Mouse (Mus musculus): ENCODE measurements around the gene Os9. TPM values are rescaled to one million over a fixed set of nuclear protein-coding genes. Genes with fewer than 3 reads are reported as not detected.

Gene Os9
- polyA plus RNA-seq, 1 experiment from 2014 or later, result 80.8 TPM

DNA sequence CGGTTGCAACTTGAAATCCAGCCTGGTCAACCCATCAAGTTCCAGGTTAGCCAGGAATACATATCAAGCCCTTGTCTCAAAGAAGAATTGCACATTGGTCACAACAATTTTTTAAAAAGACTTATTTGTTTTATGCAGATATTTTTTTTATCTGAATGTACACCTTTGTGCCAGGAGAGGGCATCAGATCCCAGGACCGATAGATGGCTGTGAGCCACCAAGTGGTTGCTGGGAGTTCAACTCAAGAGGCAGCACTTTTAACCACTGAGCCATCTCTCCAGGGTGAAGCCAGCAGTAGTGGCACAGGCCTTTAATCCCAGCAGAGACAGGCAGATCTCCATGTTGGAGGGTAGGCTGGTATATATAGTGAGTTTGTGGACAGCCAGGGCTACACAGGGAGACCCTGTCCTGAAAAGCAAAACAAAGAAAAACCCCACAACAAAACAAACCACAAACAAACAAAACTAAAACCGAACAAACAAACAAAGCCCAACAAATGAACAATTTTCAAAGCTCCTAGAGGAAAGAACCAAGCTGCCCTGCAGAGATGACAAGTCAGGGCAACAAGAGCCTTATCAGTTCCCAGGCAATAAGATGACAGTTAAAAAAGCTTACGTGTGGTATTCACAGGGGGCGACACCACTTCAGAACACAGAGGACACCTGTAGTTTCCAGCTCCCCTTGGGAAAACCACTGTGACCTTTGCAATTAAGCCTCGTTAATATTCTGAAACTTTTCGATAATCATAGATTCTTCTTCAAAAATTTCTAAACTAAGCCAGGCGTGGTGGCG is 4.5 kb upstream of the Os9 start:
- Histone ChIP-seq H3K36me3 (no peaks in the 10 kb centered on the region), H3K4me3 (no peak overlapping the region), H3K9me3 (no peaks in the 10 kb centered on the region), H3K27ac (no peak overlapping the region), H3K27me3 (no peaks in the 10 kb centered on the region), H3K9ac (no peak overlapping the region), H3K4me2 (replicated peaks) (no peak overlapping the region), H3K4me1 (peaks cover 12% of the 10 kb centered on the region)
- WGBS, result 72% methylated on average over 9 of the region's 9 CpGs
- no peak for ATAC-seq (ENCODE audit: low FRiP score, low read depth)

DNA sequence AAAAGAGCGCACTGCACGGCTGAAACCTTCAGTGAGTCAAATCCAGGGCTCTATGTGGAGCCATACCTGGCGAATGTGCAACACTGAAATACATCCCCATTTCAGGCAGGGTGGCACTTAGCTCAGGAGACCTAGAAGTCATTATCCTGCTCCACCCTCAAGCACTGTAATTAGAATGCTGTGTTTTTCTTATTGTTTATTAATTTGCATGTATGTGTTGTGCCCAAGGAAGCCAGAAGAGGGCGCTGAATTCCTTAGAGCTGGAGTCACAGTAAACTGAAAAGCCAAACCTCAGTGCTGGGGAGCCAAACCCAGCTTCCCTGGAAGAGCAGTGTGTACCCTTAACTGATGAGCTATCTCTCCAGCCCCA is 2.5 kb upstream of the Os9 start:
- Histone ChIP-seq H3K4me2 (replicated peaks) (peak overlapping the region; percentile 62), H3K27ac (no peak overlapping the region), H3K27me3 (no peaks in the 10 kb centered on the region), H3K9me3 (no peaks in the 10 kb centered on the region), H3K9ac (peak overlapping the region; percentile 48; the same call in 1 of the 2 replicates), H3K36me3 (peaks cover 12% of the 10 kb centered on the region), H3K4me1 (peaks cover 18% of the 10 kb centered on the region), H3K4me3 (peak overlapping the region; percentile 34)
- 10% methylated on average over 4 of the region's 4 CpGs for WGBS
- ATAC-seq (ENCODE audit: low FRiP score, low read depth), result no peak

DNA sequence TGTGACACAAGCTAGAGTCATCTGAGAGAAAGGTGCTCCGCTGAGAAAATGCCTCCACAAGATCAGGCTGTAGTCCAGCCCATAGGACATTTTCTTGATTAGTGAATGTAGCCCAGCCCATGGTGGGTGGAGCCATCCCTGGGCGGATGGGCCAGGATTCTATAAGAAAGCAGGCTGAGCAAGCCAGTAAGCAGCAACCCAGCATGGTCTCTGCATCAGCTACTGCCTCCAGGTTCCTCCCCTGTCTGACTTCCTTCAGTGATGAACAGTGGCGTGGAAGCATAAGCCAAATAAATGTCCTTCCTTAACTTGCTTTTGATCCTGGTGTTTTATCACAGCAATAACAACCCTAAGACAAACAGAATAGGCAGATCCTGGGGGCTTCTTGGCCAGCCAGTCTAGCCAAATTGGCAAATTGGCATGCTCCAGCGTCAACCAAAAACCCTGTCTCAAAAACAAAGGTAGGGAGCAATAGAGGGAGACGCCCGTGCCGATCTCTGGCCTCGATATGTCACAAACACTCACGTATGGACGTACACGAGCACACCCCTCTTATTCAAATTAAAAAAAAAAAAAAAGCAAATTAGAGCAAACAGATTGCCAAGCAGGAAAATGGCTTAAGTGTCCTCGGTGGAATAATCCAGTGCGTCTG is 2.0 kb upstream of the Os9 start:
- peaks cover 17% of the 10 kb centered on the region for H3K36me3 ChIP-seq
- no peaks in the 10 kb centered on the region for H3K9me3 ChIP-seq
- no peak overlapping the region for H3K27ac ChIP-seq
- no peaks in the 10 kb centered on the region for H3K27me3 ChIP-seq
- peak overlapping the region; percentile 34 for H3K4me3 ChIP-seq
- ATAC-seq (ENCODE audit: low FRiP score, low read depth), result no peak
- peaks cover 18% of the 10 kb centered on the region for H3K4me1 ChIP-seq
- H3K9ac ChIP-seq, result peak overlapping the region; percentile 48; the same call in 1 of the 2 replicates
- peak overlapping the region; percentile 62 for H3K4me2 ChIP-seq (replicated peaks)
- WGBS, result 17% methylated on average over 13 of the region's 13 CpGs

GRCm38 (mm10) chr10:127122018-127122417 is 1.1 kb upstream of the Os9 start:
- H3K27ac ChIP-seq, result no peak overlapping the region
- peaks cover 24% of the 10 kb centered on the region for H3K36me3 ChIP-seq
- no peak overlapping the region for H3K4me3 ChIP-seq
- no peaks in the 10 kb centered on the region for H3K9me3 ChIP-seq
- H3K9ac ChIP-seq, result no peak overlapping the region
- ATAC-seq (ENCODE audit: low FRiP score, low read depth), result no peak
- H3K27me3 ChIP-seq, result no peaks in the 10 kb centered on the region
- WGBS, result 92% methylated on average over 3 of the region's 3 CpGs
- H3K4me1 ChIP-seq, result peaks cover 18% of the 10 kb centered on the region
- no peak overlapping the region for H3K4me2 ChIP-seq (replicated peaks)

DNA sequence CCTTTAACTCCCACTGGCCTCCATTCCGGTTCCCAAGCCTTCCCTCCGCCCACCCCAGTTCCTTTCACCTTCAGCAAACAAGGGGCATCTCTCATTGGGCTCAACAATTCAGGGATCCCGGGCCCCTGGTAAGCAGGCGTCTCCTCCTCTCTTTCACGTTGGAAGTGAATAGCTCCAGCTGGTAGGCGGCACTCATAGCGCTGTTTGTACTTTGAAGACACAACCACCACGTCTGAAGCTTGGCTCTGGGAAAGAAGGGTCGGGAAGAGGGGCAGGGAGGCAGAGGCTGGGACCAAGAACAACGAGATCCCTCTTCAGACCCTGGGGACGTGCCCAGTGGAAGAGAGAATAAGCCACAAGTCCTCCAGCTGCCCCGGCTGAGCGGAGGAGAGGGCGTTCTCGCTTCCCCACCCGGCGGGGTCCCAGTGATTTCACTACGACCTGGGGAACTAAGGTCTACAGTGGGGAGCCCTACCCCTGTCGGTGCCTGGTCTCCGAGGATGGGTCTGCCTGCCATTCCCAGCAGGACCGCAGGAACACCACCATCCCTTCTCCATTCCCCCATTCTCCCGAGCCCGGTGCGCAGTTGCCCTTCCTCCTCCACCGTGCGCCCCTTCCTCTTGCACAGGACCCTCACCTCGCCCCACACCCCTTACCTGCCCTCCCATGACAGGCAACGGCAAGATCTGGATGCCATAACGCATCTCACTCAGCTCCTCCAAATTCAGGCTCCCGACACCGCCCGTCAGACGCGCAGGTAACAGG is 448 bp downstream of the Os9 start:
- Histone ChIP-seq H3K27ac (no peak overlapping the region), H3K4me1 (peaks cover 18% of the 10 kb centered on the region), H3K9me3 (no peaks in the 10 kb centered on the region), H3K27me3 (no peaks in the 10 kb centered on the region), H3K36me3 (peaks cover 35% of the 10 kb centered on the region), H3K9ac (peak overlapping the region; percentile 80), H3K4me2 (replicated peaks) (peak overlapping the region; percentile 98), H3K4me3 (peak overlapping the region; percentile 83)
- peak; percentile 12; the same call in 1 of the 2 replicates for ATAC-seq (ENCODE audit: low FRiP score, low read depth)
- WGBS, result 5% methylated on average over 34 of the region's 34 CpGs

- WGBS, result 90% methylated on average over 10 of the region's 10 CpGs
- ATAC-seq (ENCODE audit: low FRiP score, low read depth), result no peak
- Histone ChIP-seq H3K4me1 (peaks cover 18% of the 10 kb centered on the region), H3K36me3 (peaks cover 47% of the 10 kb centered on the region), H3K27me3 (no peaks in the 10 kb centered on the region), H3K9ac (no peak overlapping the region), H3K9me3 (no peaks in the 10 kb centered on the region), H3K4me3 (no peak overlapping the region), H3K27ac (no peak overlapping the region), H3K4me2 (replicated peaks) (no peak overlapping the region)
Measured at GRCm38 (mm10) chr10:127119229-127119628, 1.7 kb downstream of the Os9 start.

DNA sequence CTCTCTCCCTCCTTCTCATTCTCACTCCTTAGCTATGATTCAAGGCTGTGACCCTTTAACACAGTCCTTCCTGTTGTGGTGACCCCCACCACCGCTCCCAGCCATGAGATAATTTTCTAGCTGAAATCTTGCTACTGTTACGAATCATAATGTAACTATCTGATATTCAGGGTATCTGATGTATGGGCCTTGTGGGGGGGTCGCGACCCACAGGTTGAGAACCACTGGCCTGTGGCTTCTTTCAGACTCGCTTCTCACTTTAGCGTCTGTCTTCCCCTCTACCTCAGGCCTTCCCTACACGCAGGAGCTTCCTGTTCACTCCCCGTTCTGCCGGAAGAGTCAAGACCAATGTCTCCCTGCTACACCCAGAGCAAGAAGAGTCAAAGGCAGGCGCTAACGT is 2.5 kb downstream of the Os9 start:
- H3K4me2 ChIP-seq (replicated peaks), result no peak overlapping the region
- ATAC-seq (ENCODE audit: low FRiP score, low read depth), result no peak
- WGBS, result 93% methylated on average over 11 of the region's 11 CpGs

DNA sequence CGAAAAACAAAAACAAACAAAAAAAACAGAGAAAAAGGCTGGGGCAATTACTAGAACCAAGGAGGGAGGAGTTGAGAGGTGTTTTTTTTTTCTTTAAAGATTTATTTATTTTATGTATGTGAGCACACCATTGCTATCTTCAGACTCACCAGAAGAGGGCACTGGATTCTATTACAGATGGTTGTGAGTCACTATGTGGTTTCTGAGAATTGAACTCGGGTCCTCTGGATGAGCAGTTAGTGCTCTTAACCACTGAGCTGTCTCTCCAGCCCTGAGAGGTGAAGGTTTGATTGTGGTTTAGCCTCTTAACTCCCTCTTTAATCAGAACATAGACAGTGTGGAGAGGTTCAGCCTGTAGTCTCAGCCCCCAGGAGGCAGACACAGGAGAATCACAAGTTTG is 5.9 kb downstream of the Os9 start:
- 85% methylated on average over 2 of the region's 2 CpGs for WGBS
- no peak overlapping the region for H3K4me2 ChIP-seq (replicated peaks)

More for the DNA sequence above, 2.5 kb downstream of the Os9 start:
- Histone ChIP-seq H3K9me3 (no peaks in the 10 kb centered on the region), H3K9ac (no peak overlapping the region), H3K27me3 (no peaks in the 10 kb centered on the region), H3K36me3 (peaks cover 47% of the 10 kb centered on the region), H3K4me1 (peaks cover 18% of the 10 kb centered on the region), H3K27ac (no peak overlapping the region), H3K4me3 (no peak overlapping the region)

GRCm38 (mm10) chr10:127114408-127114807 is 6.5 kb downstream of the Os9 start:
- H3K9ac ChIP-seq, result no peak overlapping the region
- no peaks in the 10 kb centered on the region for H3K27me3 ChIP-seq
- 88% methylated on average over 11 of the region's 11 CpGs for WGBS
- H3K4me3 ChIP-seq, result no peak overlapping the region
- H3K27ac ChIP-seq, result no peak overlapping the region
- no peak for ATAC-seq (ENCODE audit: low FRiP score, low read depth)
- no peaks in the 10 kb centered on the region for H3K9me3 ChIP-seq
- peaks cover 58% of the 10 kb centered on the region for H3K36me3 ChIP-seq
- no peaks in the 10 kb centered on the region for H3K4me1 ChIP-seq
- H3K4me2 ChIP-seq (replicated peaks), result no peak overlapping the region

More for the DNA sequence above, 5.9 kb downstream of the Os9 start:
- no peak overlapping the region for H3K27ac ChIP-seq
- H3K9me3 ChIP-seq, result no peaks in the 10 kb centered on the region
- no peak for ATAC-seq (ENCODE audit: low FRiP score, low read depth)
- peaks cover 3% of the 10 kb centered on the region; the same call in 1 of the 2 replicates for H3K4me1 ChIP-seq
- no peaks in the 10 kb centered on the region for H3K27me3 ChIP-seq
- no peak overlapping the region for H3K4me3 ChIP-seq
- H3K9ac ChIP-seq, result no peak overlapping the region
- H3K36me3 ChIP-seq, result peaks cover 60% of the 10 kb centered on the region

- Histone ChIP-seq H3K9me3 (no peaks in the 10 kb centered on the region), H3K4me1 (no peaks in the 10 kb centered on the region), H3K27ac (no peak overlapping the region), H3K4me3 (no peak overlapping the region), H3K4me2 (replicated peaks) (no peak overlapping the region), H3K9ac (no peak overlapping the region), H3K27me3 (no peaks in the 10 kb centered on the region), H3K36me3 (peaks cover 43% of the 10 kb centered on the region)
- WGBS, result 89% methylated on average over 15 of the region's 15 CpGs
- no peak for ATAC-seq (ENCODE audit: low FRiP score, low read depth)
Measured at GRCm38 (mm10) chr10:127111001-127111887, 9.7 kb downstream of the Os9 start.

DNA sequence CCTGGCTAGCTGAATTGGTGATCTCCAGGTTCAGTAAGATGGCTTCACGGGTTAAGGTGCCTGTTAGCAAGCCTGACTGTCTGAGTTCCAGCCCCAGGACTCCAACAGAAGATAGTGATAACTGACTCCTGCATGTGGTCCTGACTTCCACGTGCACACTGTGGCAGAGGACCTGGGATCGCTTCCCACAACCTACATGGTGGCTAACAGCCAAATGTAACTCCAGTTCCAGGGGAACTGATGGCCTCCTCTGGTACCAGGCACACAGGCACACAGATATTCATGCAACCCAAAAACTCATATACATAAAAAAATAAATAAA is 12.7 kb downstream of the Os9 start:
- Histone ChIP-seq H3K27me3 (no peaks in the 10 kb centered on the region), H3K4me3 (no peak overlapping the region), H3K27ac (no peak overlapping the region), H3K36me3 (peaks cover 22% of the 10 kb centered on the region), H3K9me3 (no peaks in the 10 kb centered on the region), H3K9ac (no peak overlapping the region), H3K4me2 (replicated peaks) (no peak overlapping the region), H3K4me1 (no peaks in the 10 kb centered on the region)
- no peak for ATAC-seq (ENCODE audit: low FRiP score, low read depth)
- WGBS, result 77% methylated on average over 3 of the region's 3 CpGs

Data from limb, embryonic 13.5 days (tissue).